ENCODE assay signal across 9 mouse cellular contexts in genomic region chr14:43796069-43796904, GRCm38 (mm10). TPM values are rescaled to one million over a fixed set of nuclear protein-coding genes. Genes with fewer than 3 reads are reported as not detected.
A peak's percentile ranks its signal among the peaks of the same experiment; 100 is the strongest.
DNase-seq lines count a peak whose midpoint lies in the region; ATAC-seq lines count a peak whose summit lies in the region.
"Had no signal": no experiment of that assay in that cellular context is flagged by ENCODE, and none has a peak within 500 bp of the region (broad histone marks: within the 10 kb centered on the region; RNA-seq: fewer than 3 reads in every experiment).

No protein-coding gene starts in this region.

- DNase-seq in kidney, adult 18-20 months: no peak
- DNase-seq in embryonic facial prominence, embryonic 14.5 days (ENCODE audit: low spot score): no peak
- DNase-seq in neural tube, embryonic 11.5 days (ENCODE audit: low spot score): peak; percentile 10
- DNase-seq in T-cell, adult 2 months (ENCODE audit: low spot score): no peak
- DNase-seq in spleen, postnatal 4 days (ENCODE audit: low spot score in 2 of 2): no peak

- H3K9ac ChIP-seq in kidney, embryonic 15.5 days: no peak overlapping the region
- H3K9ac ChIP-seq in embryonic facial prominence, embryonic 14.5 days (ENCODE audit: low read depth, low read length): peak overlapping the region; percentile 46
- no peak overlapping the region for H3K9ac ChIP-seq in intestine, embryonic 15.5 days
- H3K9ac ChIP-seq in neural tube, embryonic 11.5 days (ENCODE audit: low read length): no peak overlapping the region

- H3K27me3 ChIP-seq in kidney, embryonic 15.5 days: no peaks in the 10 kb centered on the region
- no peaks in the 10 kb centered on the region for H3K27me3 ChIP-seq in embryonic facial prominence, embryonic 14.5 days (replicated peaks; ENCODE audit: control insufficient read depth, insufficient read depth, low read length)
- no peaks in the 10 kb centered on the region for H3K27me3 ChIP-seq in intestine, embryonic 15.5 days (replicated peaks)
- H3K27me3 ChIP-seq in neural tube, embryonic 11.5 days (ENCODE audit: control insufficient read depth, insufficient read depth, low read length): no peaks in the 10 kb centered on the region

- 0 out of 2 replicates have a peak, but pooled peaks cover 4% of the 10 kb centered on the region for H3K4me1 ChIP-seq in kidney, embryonic 15.5 days
- no peaks in the 10 kb centered on the region for H3K4me1 ChIP-seq in embryonic facial prominence, embryonic 14.5 days (ENCODE audit: control insufficient read depth, insufficient read depth, low read length)
- H3K4me1 ChIP-seq in intestine, embryonic 15.5 days (replicated peaks): 0 out of 2 replicates have a peak, but pooled peaks cover 4% of the 10 kb centered on the region
- no peaks in the 10 kb centered on the region for H3K4me1 ChIP-seq in neural tube, embryonic 11.5 days (ENCODE audit: control insufficient read depth, insufficient read depth, low read length)

- 11% methylated on average over 14 of the region's 14 CpGs for WGBS in kidney, embryonic 15.5 days
- 19% methylated on average over 14 of the region's 14 CpGs for WGBS in embryonic facial prominence, embryonic 14.5 days
- WGBS in intestine, embryonic 15.5 days: 21% methylated on average over 14 of the region's 14 CpGs
- WGBS in neural tube, embryonic 11.5 days: 14% methylated on average over 14 of the region's 14 CpGs

- no peaks in the 10 kb centered on the region for H3K36me3 ChIP-seq in kidney, embryonic 15.5 days
- no peaks in the 10 kb centered on the region for H3K36me3 ChIP-seq in embryonic facial prominence, embryonic 14.5 days (ENCODE audit: control insufficient read depth, insufficient read depth, low read length)
- H3K36me3 ChIP-seq in intestine, embryonic 15.5 days: no peaks in the 10 kb centered on the region
- no peaks in the 10 kb centered on the region for H3K36me3 ChIP-seq in neural tube, embryonic 11.5 days (ENCODE audit: control insufficient read depth, insufficient read depth, low read length)

- H3K4me2 ChIP-seq in kidney, embryonic 15.5 days: peak overlapping the region; percentile 53
- peak overlapping the region; percentile 52 for H3K4me2 ChIP-seq in embryonic facial prominence, embryonic 14.5 days (ENCODE audit: low read depth, low read length)
- peak overlapping the region; percentile 56 for H3K4me2 ChIP-seq in intestine, embryonic 15.5 days (replicated peaks)
- H3K4me2 ChIP-seq in neural tube, embryonic 11.5 days (ENCODE audit: low read depth): peak overlapping the region; percentile 29; the same call in 1 of the 2 replicates

- no peak overlapping the region for H3K27ac ChIP-seq in kidney, embryonic 15.5 days
- H3K27ac ChIP-seq in embryonic facial prominence, embryonic 14.5 days (replicated peaks; ENCODE audit: low read depth, low read length): no peak overlapping the region
- H3K27ac ChIP-seq in intestine, embryonic 15.5 days: no peak overlapping the region
- no peak overlapping the region for H3K27ac ChIP-seq in neural tube, embryonic 11.5 days (ENCODE audit: low read depth, low read length)

- peak; percentile 92 for ATAC-seq in kidney, embryonic 15.5 days (replicated peaks; ENCODE audit: low FRiP score)
- peak; percentile 63 for ATAC-seq in embryonic facial prominence, embryonic 14.5 days (ENCODE audit: low read depth)
- ATAC-seq in intestine, embryonic 15.5 days: peak; percentile 63
- no peak; the same call in 1 of the 2 replicates for ATAC-seq in neural tube, embryonic 11.5 days (ENCODE audit: insufficient read depth, low FRiP score, low TSS enrichment)
- no peak for ATAC-seq in erythroid progenitor cell, adult 5-6 weeks (replicated peaks; ENCODE audit: low FRiP score, poor library complexity, severe bottlenecking)

- H3K9me3 ChIP-seq in kidney, embryonic 15.5 days (replicated peaks): no peaks in the 10 kb centered on the region
- no peaks in the 10 kb centered on the region for H3K9me3 ChIP-seq in embryonic facial prominence, embryonic 14.5 days (ENCODE audit: control insufficient read depth, low read length)
- H3K9me3 ChIP-seq in intestine, embryonic 15.5 days: no peaks in the 10 kb centered on the region
- H3K9me3 ChIP-seq in neural tube, embryonic 11.5 days (ENCODE audit: control insufficient read depth, low read length): no peaks in the 10 kb centered on the region

- peak overlapping the region; percentile 27 for H3K4me3 ChIP-seq in kidney, embryonic 15.5 days (replicated peaks)
- H3K4me3 ChIP-seq in embryonic facial prominence, embryonic 14.5 days (ENCODE audit: low read depth, low read length): peak overlapping the region; percentile 24
- peak overlapping the region; percentile 11; the same call in 1 of the 2 replicates for H3K4me3 ChIP-seq in intestine, embryonic 15.5 days (replicated peaks)
- H3K4me3 ChIP-seq in neural tube, embryonic 11.5 days (ENCODE audit: low read depth, low read length): no peak overlapping the region

RNA-seq across cellular contexts. Expression of gene Gm8180, which starts 11.7 kb away (rescaled TPM):
- not detected in 2 replicates for polyA plus RNA-seq in kidney, embryonic 15.5 days (2015; fragmentation: Nextera tagmentation; extraction: Ambion mirVana)
- polyA plus RNA-seq in embryonic facial prominence, embryonic 14.5 days (2014; fragmentation: Nextera tagmentation; extraction: Ambion mirVana): not detected in 2 replicates
- not detected in 2 replicates for polyA plus RNA-seq in intestine, embryonic 15.5 days (2015; fragmentation: Nextera tagmentation; extraction: Ambion mirVana)
- polyA plus RNA-seq in neural tube, embryonic 11.5 days (2014; fragmentation: Nextera tagmentation; extraction: Ambion mirVana): not detected in 2 replicates
- not detected in 2 replicates for total RNA-seq in erythroid progenitor cell, adult 5-6 weeks (2015; ENCODE audit: low replicate concordance)
- not detected in 2 replicates for total RNA-seq in erythroid progenitor cell, adult 5-6 weeks (2017; ENCODE audit: low replicate concordance)
- total RNA-seq: left cerebral cortex, postnatal 10 days had no signal

RNA-seq across cellular contexts. Expression of gene Gm6526, which starts 48.6 kb away (rescaled TPM):
- not detected in 2 replicates for polyA plus RNA-seq in kidney, embryonic 15.5 days (2015; fragmentation: Nextera tagmentation; extraction: Ambion mirVana)
- polyA plus RNA-seq in embryonic facial prominence, embryonic 14.5 days (2014; fragmentation: Nextera tagmentation; extraction: Ambion mirVana): not detected in 2 replicates
- not detected in 2 replicates for polyA plus RNA-seq in intestine, embryonic 15.5 days (2015; fragmentation: Nextera tagmentation; extraction: Ambion mirVana)
- polyA plus RNA-seq in neural tube, embryonic 11.5 days (2014; fragmentation: Nextera tagmentation; extraction: Ambion mirVana): not detected in 2 replicates
- total RNA-seq in erythroid progenitor cell, adult 5-6 weeks (2015; ENCODE audit: low replicate concordance): not detected in 2 replicates
- total RNA-seq in erythroid progenitor cell, adult 5-6 weeks (2017; ENCODE audit: low replicate concordance): not detected in 2 replicates
- total RNA-seq: left cerebral cortex, postnatal 10 days had no signal

Comparison
In these comparisons a context has a peak if more than half of its experiments do, and no peak if none do; other contexts are left out.
1. ATAC-seq: peak in kidney, embryonic 15.5 days (single experiment), embryonic facial prominence, embryonic 14.5 days (single experiment) and intestine, embryonic 15.5 days (single experiment); none in neural tube, embryonic 11.5 days (single experiment) and erythroid progenitor cell, adult 5-6 weeks (single experiment).
2. Peak in every context shown above with its lines, with median percentiles within 50 percentile points of each other: H3K4me2 ChIP-seq.